Mouse (Mus musculus) MEL (cell line): Measurements from ENCODE around the gene Cep68. TPM values are rescaled to one million over a fixed set of nuclear protein-coding genes. Genes with fewer than 3 reads are reported as not detected.

Experiments used
- DNase-seq: peaks from one replicate; pipeline ENCODE4 v3.0.0; 2011; ENCODE audit warnings: low read depth, low spot score
- H3K27ac ChIP-seq: 2 replicates; pipeline ENCODE4 v1.5.1; 2012; ENCODE audit warnings: low read depth, mild to moderate bottlenecking, control low read depth, low read length, moderate library complexity; ENCODE audit not compliant: control insufficient read depth
- H3K27me3 ChIP-seq, 2 experiments: fragments of 150-350 bp in 1 of 2; sonication (generic) in 1 of 2; 2 replicates each; pipeline ENCODE4 v1.6.1; 2012; ENCODE audit warnings: low read length in 2 of 2, mild to moderate bottlenecking in 2 of 2, improper control_type of control experiment in 1 of 2, moderate library complexity in 1 of 2; ENCODE audit not compliant: insufficient read depth in 2 of 2, control insufficient read depth in 1 of 2
- H3K36me3 ChIP-seq, 2 experiments: 2 replicates each; pipeline ENCODE4 v1.6.1; 2012 to 2014; ENCODE audit warnings: low read length in 2 of 2, improper control_type of control experiment in 1 of 2, inconsistent platforms in 1 of 2, mild to moderate bottlenecking in 1 of 2; ENCODE audit not compliant: insufficient read depth in 2 of 2, control insufficient read depth in 1 of 2
- H3K4me1 ChIP-seq, 2 experiments: fragments of 150-350 bp in 1 of 2; sonication (generic) in 1 of 2; 2 replicates each; pipeline ENCODE4 v1.6.1; 2012; ENCODE audit warnings: low read length in 2 of 2, improper control_type of control experiment in 1 of 2, mild to moderate bottlenecking in 1 of 2; ENCODE audit not compliant: insufficient read depth in 2 of 2, control insufficient read depth in 1 of 2
- H3K4me3 ChIP-seq, 2 experiments: fragments of 150-350 bp in 1 of 2; sonication (generic) in 1 of 2; 2 replicates each; pipeline ENCODE4 v1.5.1; 2012; ENCODE audit warnings: low read depth in 2 of 2, low read length in 2 of 2, mild to moderate bottlenecking in 2 of 2, moderate library complexity in 2 of 2, control low read depth in 1 of 2, improper control_type of control experiment in 1 of 2; ENCODE audit not compliant: control insufficient read depth in 1 of 2, insufficient read depth in 1 of 2
- H3K79me2 ChIP-seq: 2 replicates; pipeline ENCODE4 v1.6.1; 2012; ENCODE audit warnings: mild to moderate bottlenecking, low read length, moderate library complexity; ENCODE audit not compliant: control insufficient read depth, poor library complexity, insufficient read depth
- H3K9ac ChIP-seq: 2 replicates; pipeline ENCODE4 v1.6.1; 2012; ENCODE audit warnings: low read depth, mild to moderate bottlenecking, control low read depth, low read length, moderate library complexity; ENCODE audit not compliant: control insufficient read depth, poor library complexity, severe bottlenecking
- H3K9me3 ChIP-seq: fragments of 150-350 bp; sonication (generic); replicated peaks from 2 replicates; pipeline ENCODE4 v1.6.1; 2012; ENCODE audit warnings: mild to moderate bottlenecking, low read length, improper control_type of control experiment, moderate library complexity; ENCODE audit not compliant: insufficient read depth
- CHD2 ChIP-seq: IDR thresholded peaks from 2 replicates; pipeline ENCODE4 v1.6.1; 2011; ENCODE audit warnings: low read length, improper control_type of control experiment
- CTCF ChIP-seq, 3 experiments: IDR thresholded peaks in 2 of 3; conservative IDR thresholded peaks in 1 of 3; 2 replicates each; pipeline ENCODE4 v1.5.1; 2011 to 2012; ENCODE audit warnings: low read length in 3 of 3, low read depth in 2 of 3, mild to moderate bottlenecking in 2 of 3, improper control_type of control experiment in 1 of 3, inconsistent platforms in 1 of 3, mixed read lengths in 1 of 3, moderate library complexity in 1 of 3; ENCODE audit not compliant: control insufficient read depth in 1 of 3, insufficient read depth in 1 of 3, poor library complexity in 1 of 3, severe bottlenecking in 1 of 3
- E2F4 ChIP-seq: IDR thresholded peaks from 2 replicates; pipeline ENCODE4 v1.6.1; 2011; ENCODE audit warnings: low read depth, low read length, improper control_type of control experiment, borderline replicate concordance
- ETS1 ChIP-seq: IDR thresholded peaks from 2 replicates; pipeline ENCODE4 v1.6.1; 2012; ENCODE audit warnings: low read depth, mild to moderate bottlenecking, inconsistent platforms, low read length, improper control_type of control experiment, moderate library complexity
- GATA1 ChIP-seq: IDR thresholded peaks from 2 replicates; pipeline ENCODE4 v1.6.1; 2011; ENCODE audit warnings: low read depth, low read length, improper control_type of control experiment
- MAFK ChIP-seq: IDR thresholded peaks from 2 replicates; pipeline ENCODE4 v1.6.1; 2011; ENCODE audit warnings: low read depth, mild to moderate bottlenecking, low read length, improper control_type of control experiment, borderline replicate concordance
- MAX ChIP-seq: IDR thresholded peaks from 2 replicates; pipeline ENCODE4 v1.6.1; 2011; ENCODE audit warnings: low read length, improper control_type of control experiment
- MAZ ChIP-seq: IDR thresholded peaks from 2 replicates; pipeline ENCODE4 v1.6.1; 2012; ENCODE audit warnings: low read depth, mild to moderate bottlenecking, inconsistent platforms, low read length, improper control_type of control experiment
- MXI1 ChIP-seq: IDR thresholded peaks from 2 replicates; pipeline ENCODE4 v1.6.1; 2011; ENCODE audit warnings: mild to moderate bottlenecking, low read depth, low read length, improper control_type of control experiment
- MYC ChIP-seq: IDR thresholded peaks from 2 replicates; pipeline ENCODE4 v1.6.1; 2011; ENCODE audit warnings: low read depth, mild to moderate bottlenecking, low read length, improper control_type of control experiment, moderate library complexity
- NELFE ChIP-seq: IDR thresholded peaks from 2 replicates; pipeline ENCODE4 v1.6.1; 2011; ENCODE audit warnings: low read depth, low read length, improper control_type of control experiment
- NRF1 ChIP-seq: IDR thresholded peaks from 2 replicates; pipeline ENCODE4 v1.6.1; 2014; ENCODE audit warnings: low read depth, mild to moderate bottlenecking, inconsistent platforms, low read length, improper control_type of control experiment, moderate library complexity; ENCODE audit not compliant: poor library complexity, insufficient read depth, severe bottlenecking
- POLR2AphosphoS5 ChIP-seq: IDR thresholded peaks from 2 replicates; pipeline ENCODE4 v1.6.1; 2012; ENCODE audit warnings: low read depth, borderline replicate concordance, mild to moderate bottlenecking, inconsistent platforms, low read length, moderate library complexity, mixed read lengths
- RCOR1 ChIP-seq: IDR thresholded peaks from 2 replicates; pipeline ENCODE4 v1.6.1; 2012; ENCODE audit warnings: low read depth, mild to moderate bottlenecking, inconsistent platforms, low read length, improper control_type of control experiment
- SMC3 ChIP-seq: IDR thresholded peaks from 2 replicates; pipeline ENCODE4 v1.6.1; 2011; ENCODE audit warnings: low read depth, low read length, improper control_type of control experiment
- TBP ChIP-seq: IDR thresholded peaks from 2 replicates; pipeline ENCODE4 v1.8.0; 2011; ENCODE audit warnings: low read depth, low read length, improper control_type of control experiment
- USF1 ChIP-seq: IDR thresholded peaks from 2 replicates; pipeline ENCODE4 v1.6.1; 2014; ENCODE audit warnings: low read depth, mild to moderate bottlenecking, inconsistent platforms, low read length, improper control_type of control experiment, moderate library complexity
- ZC3H11A ChIP-seq: IDR thresholded peaks from 2 replicates; pipeline ENCODE4 v1.6.1; 2012; ENCODE audit warnings: low read depth, mild to moderate bottlenecking, inconsistent platforms, low read length, improper control_type of control experiment
- polyA plus RNA-seq, 2 experiments: library from polyadenylated mRNA; stranded (reverse) in 1 of 2; unstranded in 1 of 2; fragments of >175 nt in 1 of 2; fragments of >200 nt in 1 of 2; gene quantifications; 2 replicates each; pipeline versions ENCODE4 v1.2.1 to v1.2.4; 2012; ENCODE audit warnings: low replicate concordance in 2 of 2, low read depth in 1 of 2; ENCODE audit not compliant: insufficient read length in 2 of 2, insufficient read depth in 1 of 2, missing spikeins in 1 of 2
- total RNA-seq: library from RNA; depleted of rRNA; stranded (reverse); fragments of 300-350 nt; gene quantifications from 2 replicates; pipeline ENCODE4 v1.2.3, GENCODE M21; 2012

The Cep68 gene
- total and polyA plus RNA-seq, 3 experiments: 22.2 to 24.7 TPM; not detected in 1

- H3K4me3 ChIP-seq: no peak overlapping the region
- TF ChIP-seq CTCF (IDR thresholded peaks at IDR 0.05 in 2 of 3, conservative IDR thresholded peaks at IDR 0.05 in 1 of 3; ENCODE audit: control insufficient read depth in 1 of 3, insufficient read depth in 1 of 3, low read depth in 2 of 3, low read length in 3 of 3, poor library complexity in 1 of 3, severe bottlenecking in 1 of 3) (no peak), GATA1 (no peak), ZC3H11A (no peak), MAFK (no peak), ETS1 (no peak), RCOR1 (no peak), CHD2 (no peak), USF1 (no peak), POLR2AphosphoS5 (no peak), SMC3 (no peak), E2F4 (no peak)
- H3K9ac ChIP-seq: no peak overlapping the region
- peaks cover 0 to 6% of the 10 kb centered on the region in 2 experiments; a peak in 2 of 4 replicates for H3K4me1 ChIP-seq
- no peak overlapping the region for H3K27ac ChIP-seq
- peaks cover 0 to 2% of the 10 kb centered on the region in 2 experiments for H3K27me3 ChIP-seq
- H3K9me3 ChIP-seq: no peaks in the 10 kb centered on the region
- 0 out of 4 replicates have a peak, but pooled peaks cover 0 to 3% of the 10 kb centered on the region in 2 experiments for H3K36me3 ChIP-seq
- no peak for DNase-seq
- no peaks in the 10 kb centered on the region for H3K79me2 ChIP-seq
These were observed 5.6 kb upstream of the Cep68 start for GRCm38 (mm10) chr11:20254791-20255190.

GRCm38 (mm10) chr11:20253088-20253487 is 3.9 kb upstream of the Cep68 start:
- H3K27ac ChIP-seq: no peak overlapping the region
- H3K4me1 ChIP-seq: peaks cover 4 to 10% of the 10 kb centered on the region in 2 experiments
- no peak for DNase-seq
- no peak overlapping the region for H3K4me3 ChIP-seq
- no peak overlapping the region for H3K9ac ChIP-seq
- H3K9me3 ChIP-seq: no peaks in the 10 kb centered on the region
- H3K27me3 ChIP-seq: peaks cover 0 to under 1% of the 10 kb centered on the region in 2 experiments; a peak in 2 of 4 replicates
- H3K36me3 ChIP-seq: peaks cover 0 to 8% of the 10 kb centered on the region in 2 experiments; a peak in 2 of 4 replicates
- H3K79me2 ChIP-seq: peaks cover 11% of the 10 kb centered on the region
- TF ChIP-seq MAX: peak; percentile 25; the same call in 1 of the 2 replicates
- no peak for TF ChIP-seq NRF1

- Histone ChIP-seq H3K4me3 (0 out of 4 replicates have a peak overlapping the region, but pooled peaks of 1 of the 2 experiments have one; percentile 89), H3K36me3 (peaks cover 0 to 12% of the 10 kb centered on the region in 2 experiments; a peak in 2 of 4 replicates), H3K27me3 (no peaks in the 10 kb centered on the region; a peak in 1 of 4 replicates), H3K9me3 (no peaks in the 10 kb centered on the region), H3K79me2 (peaks cover 19% of the 10 kb centered on the region), H3K27ac (no peak overlapping the region), H3K9ac (no peak overlapping the region), H3K4me1 (peaks cover 6 to 24% of the 10 kb centered on the region in 2 experiments)
- peak; percentile 47 for DNase-seq
- TF ChIP-seq E2F4 (no peak), MYC (no peak), NELFE (no peak), TBP (0 out of 2 replicates have a peak, but pooled peaks have one; percentile 42), MAZ (no peak), MXI1 (peak; percentile 24; the same call in 1 of the 2 replicates)
These were observed 1.4 kb upstream of the Cep68 start for GRCm38 (mm10) chr11:20250476-20251178.
